Mouse (Mus musculus) kidney, adult 2 months (tissue): ENCODE data around the gene Tufm.

Experiments used
- CTCF ChIP-seq: fragments of 200-500 bp; conservative IDR thresholded peaks from 2 replicates; pipeline ENCODE4 v1.5.1; 2011; ENCODE audit warnings: low read depth, mild to moderate bottlenecking, control low read depth, low read length, moderate library complexity, mixed read lengths; ENCODE audit not compliant: insufficient read depth, insufficient read length
- POLR2A ChIP-seq: fragments of 200-500 bp; IDR thresholded peaks from one replicate; pipeline ENCODE4 v1.6.1; 2011; ENCODE audit warnings: low read depth, low read length, control low read depth

GRCm38 (mm10) chr7:126472713-126473112, 14.4 kb upstream of the Tufm start:
- TF ChIP-seq CTCF (no peak), POLR2A (no peak)
